Mouse (Mus musculus) neural tube, embryonic 15.5 days (tissue): ENCODE data around the gene Senp1. TPM values are rescaled to one million over a fixed set of nuclear protein-coding genes. Genes with fewer than 3 reads are reported as not detected.

Experiments used
- ATAC-seq: fragments of 200-750 bp; cut with Nextera tagmentation; 2 replicates; pipeline ENCODE4 v1.8.0; 2017; ENCODE audit warnings: mild to moderate bottlenecking, moderate TSS enrichment, moderate library complexity; ENCODE audit not compliant: low FRiP score
- H3K27ac ChIP-seq: fragments of 300-500 bp; sonication (generic); replicated peaks from 2 replicates; pipeline ENCODE4 v1.5.1; 2015; ENCODE audit warnings: mild to moderate bottlenecking, inconsistent platforms
- H3K27me3 ChIP-seq: fragments of 300-500 bp; sonication (generic); replicated peaks from 2 replicates; pipeline ENCODE4 v1.6.1; 2015; ENCODE audit warnings: inconsistent platforms
- H3K36me3 ChIP-seq: fragments of 300-500 bp; sonication (generic); 2 replicates; pipeline ENCODE4 v1.6.1; 2015; ENCODE audit warnings: inconsistent platforms
- H3K4me1 ChIP-seq: fragments of 300-500 bp; sonication (generic); 2 replicates; pipeline ENCODE4 v1.6.1; 2015; ENCODE audit warnings: inconsistent platforms
- H3K4me2 ChIP-seq: fragments of 300-500 bp; sonication (generic); 2 replicates; pipeline ENCODE4 v1.6.1; 2015; ENCODE audit warnings: inconsistent platforms, mild to moderate bottlenecking, moderate library complexity
- H3K4me3 ChIP-seq: fragments of 300-500 bp; sonication (generic); replicated peaks from 2 replicates; pipeline ENCODE4 v1.5.1; 2015; ENCODE audit warnings: mild to moderate bottlenecking, inconsistent platforms
- H3K9ac ChIP-seq: fragments of 300-500 bp; sonication (generic); replicated peaks from 2 replicates; pipeline ENCODE4 v1.6.1; 2015; ENCODE audit warnings: mild to moderate bottlenecking, inconsistent platforms
- H3K9me3 ChIP-seq: fragments of 300-500 bp; sonication (generic); replicated peaks from 2 replicates; pipeline ENCODE4 v1.6.1; 2016; ENCODE audit warnings: inconsistent platforms
- WGBS: fragments of 180-500 bp; shearing (Covaris S2); methylation state at CpG from one replicate; pipeline ENCODE4 v1.1.7; 2015; ENCODE audit warnings: mixed read lengths; 5-methylcytosine and 5-hydroxymethylcytosine counted together
- polyA plus RNA-seq: library from polyadenylated mRNA; unstranded; fragments of >200 nt; fragmentation: Nextera tagmentation; extraction: Ambion mirVana; gene quantifications from 2 replicates; pipeline ENCODE4 v1.2.1, GENCODE M21; 2015

The Senp1 gene
- polyA plus RNA-seq, 1 experiment from 2014 or later, result 16.8 TPM

DNA sequence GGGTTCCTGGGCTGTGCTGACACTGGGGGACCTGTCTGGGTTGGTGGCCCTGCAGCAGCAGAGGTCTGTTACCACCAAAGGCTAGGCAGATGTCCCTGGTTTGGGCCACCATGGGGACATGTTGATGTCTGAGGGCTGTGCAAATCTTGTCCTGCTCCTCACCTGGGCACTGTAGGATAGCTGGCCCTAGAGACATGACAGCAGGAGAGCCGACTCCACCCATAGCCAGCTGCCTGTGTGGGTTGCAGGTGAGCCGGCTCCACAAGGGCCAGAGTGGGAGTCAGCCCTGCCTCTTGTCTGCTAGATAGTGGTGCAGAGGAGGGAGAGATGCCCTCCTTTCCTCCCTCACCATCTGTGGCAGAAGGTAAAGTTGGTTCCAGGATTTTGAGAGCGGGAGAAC is 23.2 kb downstream of the Senp1 start:
- Histone ChIP-seq H3K36me3 (peaks cover 46% of the 10 kb centered on the region), H3K4me1 (no peaks in the 10 kb centered on the region), H3K27me3 (no peaks in the 10 kb centered on the region), H3K4me3 (no peak overlapping the region), H3K27ac (no peak overlapping the region), H3K4me2 (no peak overlapping the region), H3K9ac (no peak overlapping the region), H3K9me3 (no peaks in the 10 kb centered on the region)
- ATAC-seq, result no peak
- WGBS, result 94% methylated on average over 3 of the region's 3 CpGs

- Histone ChIP-seq H3K4me1 (no peaks in the 10 kb centered on the region), H3K27ac (no peak overlapping the region), H3K4me2 (no peak overlapping the region), H3K9ac (no peak overlapping the region), H3K27me3 (no peaks in the 10 kb centered on the region), H3K9me3 (no peaks in the 10 kb centered on the region), H3K4me3 (no peak overlapping the region), H3K36me3 (peaks cover 45% of the 10 kb centered on the region)
- ATAC-seq, result no peak
- 95% methylated on average over 8 of the region's 8 CpGs for WGBS
These were observed 23.8 kb downstream of the Senp1 start for GRCm38 (mm10) chr15:98069566-98070245.

- H3K27me3 ChIP-seq, result no peaks in the 10 kb centered on the region
- H3K9me3 ChIP-seq, result no peaks in the 10 kb centered on the region
- no peak overlapping the region for H3K4me3 ChIP-seq
- no peak overlapping the region for H3K4me2 ChIP-seq
- no peak overlapping the region for H3K27ac ChIP-seq
- ATAC-seq, result no peak
- H3K36me3 ChIP-seq, result peaks cover 54% of the 10 kb centered on the region
- H3K4me1 ChIP-seq, result no peaks in the 10 kb centered on the region
- no peak overlapping the region for H3K9ac ChIP-seq
- WGBS, result 85% methylated on average over 9 of the region's 9 CpGs
These were observed 25.0 kb downstream of the Senp1 start for GRCm38 (mm10) chr15:98068506-98068905.

DNA sequence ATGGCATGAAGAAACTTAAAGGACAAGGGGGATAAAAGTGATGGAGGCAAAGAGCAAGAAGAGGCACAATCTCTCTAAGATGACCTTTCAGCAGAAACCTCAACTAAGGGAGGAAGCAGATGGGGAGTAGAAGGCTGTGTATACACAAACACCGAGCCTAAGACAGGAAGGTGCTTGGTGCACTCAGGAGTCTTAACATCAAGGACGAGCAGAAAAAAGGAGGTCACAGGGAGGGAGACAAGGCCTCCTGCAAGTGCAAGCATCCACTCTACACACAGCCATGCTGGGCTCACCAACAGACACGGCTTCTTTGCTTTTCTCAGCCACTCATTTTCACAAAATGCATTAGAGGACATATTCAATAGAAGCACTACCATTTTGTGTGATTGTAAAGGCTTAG is 26.1 kb downstream of the Senp1 start:
- Histone ChIP-seq H3K27me3 (no peaks in the 10 kb centered on the region), H3K27ac (no peak overlapping the region), H3K9ac (no peak overlapping the region), H3K4me2 (no peak overlapping the region), H3K36me3 (peaks cover 63% of the 10 kb centered on the region), H3K4me3 (no peak overlapping the region), H3K4me1 (no peaks in the 10 kb centered on the region), H3K9me3 (no peaks in the 10 kb centered on the region)
- 80% methylated on average over 3 of the region's 3 CpGs for WGBS
- ATAC-seq, result no peak

DNA sequence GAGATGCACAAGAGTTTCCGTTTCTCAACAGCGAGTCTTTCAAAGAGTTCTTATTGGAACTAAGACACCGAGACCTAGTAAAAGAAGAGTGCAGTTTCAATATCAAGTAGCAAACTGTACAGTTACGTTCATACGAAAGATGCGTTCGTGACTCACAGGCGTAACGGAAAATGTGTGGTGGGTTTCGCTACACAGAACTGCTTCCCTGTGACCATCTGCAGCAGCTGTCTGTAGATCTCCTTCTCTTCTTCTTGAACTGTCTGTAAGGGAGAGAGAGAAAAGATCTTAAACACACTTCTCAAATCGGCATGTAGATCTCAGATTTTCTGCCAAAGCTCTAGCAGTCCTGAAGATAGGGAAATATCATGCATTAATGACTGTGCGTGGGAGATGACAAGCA is 26.9 kb downstream of the Senp1 start:
- peaks cover 71% of the 10 kb centered on the region for H3K36me3 ChIP-seq
- no peak overlapping the region for H3K27ac ChIP-seq
- H3K4me3 ChIP-seq, result no peak overlapping the region
- no peak overlapping the region for H3K4me2 ChIP-seq
- no peaks in the 10 kb centered on the region for H3K4me1 ChIP-seq
- no peak overlapping the region for H3K9ac ChIP-seq
- no peaks in the 10 kb centered on the region for H3K9me3 ChIP-seq
- no peak for ATAC-seq
- 98% methylated on average over 12 of the region's 12 CpGs for WGBS
- H3K27me3 ChIP-seq, result no peaks in the 10 kb centered on the region

DNA sequence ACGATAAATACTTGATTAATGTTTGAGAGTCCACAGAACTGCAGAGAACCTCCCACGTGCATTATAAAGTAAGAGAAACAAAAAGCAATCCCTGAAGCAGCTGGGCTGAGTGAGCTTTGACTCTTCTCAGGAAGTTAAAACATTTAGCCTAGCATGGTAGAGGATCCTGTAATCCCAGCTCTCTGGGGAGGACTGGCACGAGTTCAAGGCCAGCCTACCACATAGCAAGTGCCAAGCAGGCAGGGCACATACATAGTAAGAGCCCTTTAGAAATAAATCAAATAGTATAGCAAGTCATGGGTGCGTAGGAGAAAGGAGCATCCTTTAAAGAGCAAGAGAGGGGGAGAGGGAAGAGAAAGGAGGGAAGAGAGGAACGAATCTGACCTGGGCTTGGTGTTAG is 27.7 kb downstream of the Senp1 start:
- 97% methylated on average over 5 of the region's 5 CpGs for WGBS
- no peak for ATAC-seq
- H3K36me3 ChIP-seq, result peaks cover 74% of the 10 kb centered on the region

DNA sequence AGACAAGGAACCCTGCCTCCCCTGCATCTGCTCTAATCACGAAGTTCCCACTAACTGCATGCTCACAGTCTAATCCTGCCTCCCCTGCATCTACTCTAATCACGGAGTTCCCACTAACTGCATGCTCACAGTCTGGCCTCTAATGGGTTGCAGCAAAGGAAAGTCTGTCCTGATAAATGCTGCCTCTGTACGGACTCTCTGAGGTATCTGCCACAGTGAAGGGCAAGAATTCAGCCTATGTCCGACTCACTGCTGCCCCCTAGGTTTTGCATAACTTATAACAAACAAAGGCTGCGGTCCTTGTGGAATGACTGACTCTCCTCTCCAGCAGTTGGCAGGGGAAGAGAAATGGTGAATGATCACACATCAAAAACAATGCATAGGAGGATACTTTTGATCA is 38.3 kb downstream of the Senp1 start:
- Histone ChIP-seq H3K36me3 (peaks cover 56% of the 10 kb centered on the region), H3K27ac (no peak overlapping the region), H3K9me3 (no peaks in the 10 kb centered on the region), H3K4me2 (no peak overlapping the region), H3K4me3 (no peak overlapping the region), H3K27me3 (no peaks in the 10 kb centered on the region), H3K4me1 (no peaks in the 10 kb centered on the region), H3K9ac (no peak overlapping the region)
- no peak for ATAC-seq
- WGBS, result 33% methylated on average over 5 of the region's 5 CpGs

More for the DNA sequence above, 27.7 kb downstream of the Senp1 start:
- Histone ChIP-seq H3K27me3 (no peaks in the 10 kb centered on the region), H3K9ac (no peak overlapping the region), H3K4me1 (no peaks in the 10 kb centered on the region), H3K9me3 (no peaks in the 10 kb centered on the region), H3K4me3 (no peak overlapping the region), H3K4me2 (no peak overlapping the region), H3K27ac (no peak overlapping the region)

DNA sequence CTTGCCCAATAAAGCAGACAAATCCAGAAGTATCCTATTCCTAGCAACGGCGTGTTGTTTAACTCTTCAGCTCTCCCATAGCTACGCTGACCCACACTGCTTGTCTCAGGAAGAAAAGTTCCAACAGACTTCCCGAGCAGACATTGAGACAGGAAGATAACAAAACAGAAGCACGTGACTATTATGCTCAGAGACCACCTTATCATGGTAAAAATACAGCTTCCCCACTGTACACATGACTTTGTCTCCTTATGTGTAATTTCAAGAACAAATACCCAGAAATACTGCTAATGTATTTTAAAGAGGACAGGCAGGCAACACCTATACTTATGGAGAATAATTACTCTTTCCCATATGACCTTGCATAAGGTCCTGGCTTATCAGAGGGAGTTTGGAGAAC is 41.9 kb downstream of the Senp1 start:
- Histone ChIP-seq H3K27ac (no peak overlapping the region), H3K9me3 (no peaks in the 10 kb centered on the region), H3K4me3 (no peak overlapping the region), H3K4me1 (no peaks in the 10 kb centered on the region), H3K27me3 (no peaks in the 10 kb centered on the region), H3K9ac (no peak overlapping the region), H3K36me3 (peaks cover 58% of the 10 kb centered on the region), H3K4me2 (no peak overlapping the region)
- ATAC-seq, result no peak
- 93% methylated on average over 5 of the region's 5 CpGs for WGBS

GRCm38 (mm10) chr15:98048918-98049700 is 44.4 kb downstream of the Senp1 start:
- ATAC-seq, result no peak
- no peaks in the 10 kb centered on the region for H3K4me1 ChIP-seq
- H3K27me3 ChIP-seq, result no peaks in the 10 kb centered on the region
- WGBS, result 93% methylated on average over 13 of the region's 13 CpGs
- no peak overlapping the region for H3K4me2 ChIP-seq
- no peak overlapping the region for H3K9ac ChIP-seq
- H3K36me3 ChIP-seq, result peaks cover 67% of the 10 kb centered on the region
- no peak overlapping the region for H3K4me3 ChIP-seq
- no peaks in the 10 kb centered on the region for H3K9me3 ChIP-seq
- no peak overlapping the region for H3K27ac ChIP-seq

DNA sequence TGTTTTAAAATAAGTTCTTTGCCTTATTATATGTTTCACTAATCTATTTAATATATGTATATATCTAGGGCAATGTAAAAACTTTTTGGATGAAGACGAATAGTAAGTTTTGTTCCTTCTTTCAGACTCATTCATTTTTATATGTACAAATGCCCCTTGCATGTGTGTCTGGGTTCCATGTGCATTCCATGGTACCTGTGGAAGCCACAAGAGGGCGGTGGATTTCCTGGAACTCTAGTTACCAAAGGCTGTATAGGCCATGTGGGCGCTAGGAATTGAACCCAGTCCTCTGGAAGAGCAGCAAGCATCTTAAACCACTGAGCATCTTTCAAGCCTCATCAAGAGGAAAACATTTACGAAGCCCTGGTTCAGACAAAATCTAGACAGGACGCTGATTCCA is 49.2 kb downstream of the Senp1 start:
- Histone ChIP-seq H3K36me3 (peaks cover 77% of the 10 kb centered on the region), H3K4me1 (no peaks in the 10 kb centered on the region), H3K9me3 (no peaks in the 10 kb centered on the region), H3K27ac (no peak overlapping the region), H3K4me2 (no peak overlapping the region), H3K9ac (no peak overlapping the region), H3K27me3 (no peaks in the 10 kb centered on the region), H3K4me3 (no peak overlapping the region)
- 96% methylated on average over 5 of the region's 5 CpGs for WGBS
- no peak for ATAC-seq

GRCm38 (mm10) chr15:98043967-98044366 is 49.6 kb downstream of the Senp1 start:
- Histone ChIP-seq H3K36me3 (peaks cover 78% of the 10 kb centered on the region), H3K27ac (no peak overlapping the region), H3K27me3 (no peaks in the 10 kb centered on the region), H3K4me2 (no peak overlapping the region), H3K9me3 (no peaks in the 10 kb centered on the region), H3K4me3 (no peak overlapping the region), H3K9ac (no peak overlapping the region), H3K4me1 (no peaks in the 10 kb centered on the region)
- 95% methylated on average over 6 of the region's 6 CpGs for WGBS
- ATAC-seq, result no peak

GRCm38 (mm10) chr15:98042508-98042907 is 51.0 kb downstream of the Senp1 start:
- whole genome bisulfite sequencing, result 92% methylated on average over 12 of the region's 12 CpGs
- Histone ChIP-seq H3K27ac (no peak overlapping the region), H3K27me3 (no peaks in the 10 kb centered on the region), H3K9me3 (no peaks in the 10 kb centered on the region), H3K4me1 (no peaks in the 10 kb centered on the region), H3K4me2 (no peak overlapping the region), H3K9ac (no peak overlapping the region), H3K4me3 (no peak overlapping the region), H3K36me3 (peaks cover 74% of the 10 kb centered on the region)
- ATAC-seq, result no peak
